Mouse (Mus musculus) E14TG2a.4 (cell line): ENCODE results near the gene Lamb3.

Experiments
- CTCF ChIP-seq: conservative IDR thresholded peaks from 2 replicates; pipeline ENCODE4 v1.5.1; 2014; ENCODE audit warnings: low read length
- NANOG ChIP-seq: IDR thresholded peaks from 2 replicates; pipeline ENCODE4 v1.6.1; 2014; ENCODE audit warnings: borderline replicate concordance, low read length, mixed read lengths

DNA sequence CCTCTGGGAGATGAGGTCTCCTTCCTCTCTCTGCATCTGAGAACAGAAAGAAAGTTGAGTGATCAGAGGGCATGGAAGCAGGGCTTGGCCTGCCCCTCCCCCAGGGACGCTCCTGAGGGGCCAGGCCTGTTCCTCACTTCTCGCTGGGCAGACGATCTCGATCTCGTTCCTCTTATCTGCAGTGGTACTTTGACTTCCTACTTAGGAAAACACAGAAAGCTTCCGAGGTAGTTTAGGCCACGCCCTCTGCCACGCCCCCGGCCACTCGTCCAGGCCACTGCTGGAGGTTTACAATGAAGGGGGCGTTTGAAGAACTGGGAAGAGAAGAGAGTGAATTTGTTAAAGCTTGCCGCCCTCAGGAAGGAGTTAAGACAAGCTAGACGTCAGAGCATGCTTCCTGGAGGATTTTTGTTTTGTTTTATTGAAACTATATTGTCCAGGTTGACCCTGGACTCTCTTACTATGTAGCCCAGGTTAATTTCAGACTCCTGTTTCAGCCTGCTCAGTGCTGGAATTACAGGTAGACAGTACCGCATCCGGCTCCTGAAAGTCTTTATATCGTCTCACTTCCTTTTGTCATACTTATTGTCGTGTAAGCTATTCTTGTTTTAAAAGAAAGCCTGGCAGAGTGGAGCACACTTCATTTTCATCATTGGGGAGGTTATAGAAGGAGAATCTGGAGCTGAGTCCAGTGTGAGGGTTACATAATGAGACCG lies 47.0 kb upstream of the Lamb3 start:
- TF ChIP-seq NANOG (no peak), CTCF (no peak)
